Mouse (Mus musculus) monocyte, adult 2 months (primary cell): ENCODE results near the gene Psg27.
"Not testable (repeated sequence)": the region's sequence is repeated elsewhere in the genome, so short reads cannot be mapped to it uniquely, and the experiment has no call there.

ENCODE experiments used
- DNase-seq, 2 experiments: peaks; one replicate each; pipeline ENCODE4 v3.0.0; 2022; ENCODE audit warnings: low spot score in 2 of 2, low read depth in 1 of 2

Gene Psg27

GRCm38 (mm10) chr7:18567205-18567604, at the start of gene Psg27:
TSS of gene Psg27 (minus strand) at chr7:18567305.
- no peak for DNase-seq

- DNase-seq = not testable (repeated sequence)
Measured at GRCm38 (mm10) chr7:18616401-18616800, 49.3 kb upstream of the Psg27 start, which contains the start of gene Psg23. TSS of gene Psg23 (minus strand) at chr7:18616501.

GRCm38 (mm10) chr7:18559850-18560249, 7.3 kb downstream of the Psg27 start:
- no peak for DNase-seq

- DNase-seq = not testable (repeated sequence)
Measured at GRCm38 (mm10) chr7:18555751-18556150, 11.4 kb downstream of the Psg27 start.

GRCm38 (mm10) chr7:18533420-18533819, 33.7 kb downstream of the Psg27 start:
- DNase-seq = no peak

GRCm38 (mm10) chr7:18532169-18532568, 34.9 kb downstream of the Psg27 start, which contains the start of gene Psg25:
TSS of gene Psg25 (minus strand) at chr7:18532269.
- no peak for DNase-seq

- no peak for DNase-seq
Measured at GRCm38 (mm10) chr7:18524668-18525067, 42.4 kb downstream of the Psg27 start.

GRCm38 (mm10) chr7:18512848-18513247, 54.3 kb downstream of the Psg27 start:
- not testable (repeated sequence) for DNase-seq

GRCm38 (mm10) chr7:18512417-18512816, 54.7 kb downstream of the Psg27 start:
- not testable (repeated sequence) for DNase-seq

- DNase-seq = no peak
Measured at GRCm38 (mm10) chr7:18511479-18511878, 55.6 kb downstream of the Psg27 start.
